Mouse (Mus musculus) G1E (cell line): ENCODE results near the gene Cracr2b.

Experiments used
- CTCF ChIP-seq: IDR thresholded peaks from 2 replicates; pipeline ENCODE4 v1.5.1; 2012; ENCODE audit warnings: low read depth, low read length, inconsistent platforms, mixed read lengths
- GATA1 ChIP-seq: IDR thresholded peaks from 2 replicates; pipeline ENCODE4 v1.6.1; 2012; ENCODE audit warnings: borderline replicate concordance, low read length, inconsistent platforms, mixed read lengths
- GATA2 ChIP-seq: IDR thresholded peaks from 2 replicates; pipeline ENCODE4 v1.6.1; 2012; ENCODE audit warnings: low read depth, low read length, inconsistent platforms, borderline replicate concordance
- POLR2AphosphoS5 ChIP-seq: IDR thresholded peaks from 2 replicates; pipeline ENCODE4 v1.6.1; 2012; ENCODE audit warnings: low read depth, low read length, inconsistent platforms; ENCODE audit not compliant: insufficient replicate concordance
- TAL1 ChIP-seq: conservative IDR thresholded peaks from 2 replicates; pipeline ENCODE4 v1.6.1; 2012; ENCODE audit warnings: low read depth, low read length, inconsistent platforms, mixed read lengths

- TF ChIP-seq CTCF (no peak), TAL1 (no peak), GATA2 (no peak), POLR2AphosphoS5 (no peak), GATA1 (no peak)
Observed at GRCm38 (mm10) chr7:141451928-141452327, 9.0 kb upstream of the Cracr2b start.
